Mouse (Mus musculus) erythroblast, embryonic 14.5 days (primary cell): Measurements from ENCODE around the gene Arid5b. TPM values are rescaled to one million over a fixed set of nuclear protein-coding genes. Genes with fewer than 3 reads are reported as not detected.

Experiments used
- H3K27me3 ChIP-seq: 2 replicates; pipeline ENCODE4 v1.6.1; 2012; ENCODE audit warnings: inconsistent platforms; ENCODE audit not compliant: control insufficient read depth
- H3K36me3 ChIP-seq: 2 replicates; pipeline ENCODE4 v1.6.1; 2012; ENCODE audit warnings: mild to moderate bottlenecking, inconsistent platforms; ENCODE audit not compliant: control insufficient read depth
- H3K4me1 ChIP-seq: 2 replicates; pipeline ENCODE4 v1.6.1; 2012; ENCODE audit warnings: inconsistent platforms; ENCODE audit not compliant: control insufficient read depth
- H3K4me3 ChIP-seq: replicated peaks from 2 replicates; pipeline ENCODE3; 2012; ENCODE audit warnings: moderate library complexity, mild to moderate bottlenecking, inconsistent platforms
- H3K9me3 ChIP-seq: 2 replicates; pipeline ENCODE4 v1.6.1; 2012; ENCODE audit warnings: low read length, inconsistent platforms, mixed read lengths; ENCODE audit not compliant: control insufficient read depth
- GATA1 ChIP-seq: IDR thresholded peaks from 2 replicates; pipeline ENCODE4 v1.6.1; 2012; ENCODE audit warnings: low read length, inconsistent platforms, mixed read lengths
- TAL1 ChIP-seq: IDR thresholded peaks from 3 replicates; pipeline ENCODE4 v1.6.1; 2012; ENCODE audit warnings: low read length, inconsistent platforms, mixed read lengths
- polyA plus RNA-seq: library from polyadenylated mRNA; stranded (reverse); fragments of >175 nt; gene quantifications from 2 replicates; pipeline ENCODE4 v1.2.3, GENCODE M21; 2012

Arid5b gene
- polyA plus RNA-seq, 1 experiment: 0.01 TPM

- Histone ChIP-seq H3K27me3 (no peaks in the 10 kb centered on the region), H3K4me3 (no peak overlapping the region), H3K9me3 (no peaks in the 10 kb centered on the region), H3K36me3 (no peaks in the 10 kb centered on the region; the same call in 1 of the 2 replicates), H3K4me1 (peaks cover 8% of the 10 kb centered on the region)
- no peak for TF ChIP-seq TAL1
- TF ChIP-seq GATA1: no peak
These were observed 152.0 kb downstream of the Arid5b start for GRCm38 (mm10) chr10:68126551-68126950.

GRCm38 (mm10) chr10:68125919-68126550, 152.5 kb downstream of the Arid5b start:
- no peak for TF ChIP-seq GATA1
- no peak for TF ChIP-seq TAL1
- Histone ChIP-seq H3K4me3 (no peak overlapping the region), H3K4me1 (peaks cover 8% of the 10 kb centered on the region)

GRCm38 (mm10) chr10:68124985-68125384, 153.6 kb downstream of the Arid5b start:
- TF ChIP-seq GATA1 (no peak), TAL1 (no peak)
- Histone ChIP-seq H3K9me3 (no peaks in the 10 kb centered on the region), H3K4me3 (no peak overlapping the region)

More at GRCm38 (mm10) chr10:68125919-68126550, 152.5 kb downstream of the Arid5b start:
- Histone ChIP-seq H3K9me3 (no peaks in the 10 kb centered on the region), H3K27me3 (no peaks in the 10 kb centered on the region), H3K36me3 (no peaks in the 10 kb centered on the region; the same call in 1 of the 2 replicates)

DNA sequence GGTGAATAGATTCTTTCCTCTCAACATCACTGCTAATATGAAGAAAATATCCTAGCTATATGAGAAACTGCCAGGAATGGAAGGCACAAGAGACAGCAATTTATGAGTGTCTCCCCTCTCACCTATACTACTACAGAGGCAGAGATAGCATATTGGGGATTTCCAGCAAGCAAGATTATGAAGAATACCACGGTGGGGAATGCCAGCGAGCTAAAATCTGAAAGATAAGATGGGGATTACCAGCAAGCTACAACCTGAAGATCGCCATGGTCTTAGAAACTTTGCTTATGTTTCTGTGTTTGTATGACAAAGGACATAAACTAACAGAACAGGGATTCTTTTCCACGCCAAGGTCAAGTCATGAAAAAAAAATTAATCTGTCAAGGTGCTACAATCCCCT, 155.1 kb downstream of the Arid5b start:
- H3K9me3 ChIP-seq: no peaks in the 10 kb centered on the region
- peaks cover 23% of the 10 kb centered on the region for H3K4me1 ChIP-seq
- H3K4me3 ChIP-seq: no peak overlapping the region
- H3K27me3 ChIP-seq: no peaks in the 10 kb centered on the region
- TF ChIP-seq GATA1: no peak
- no peak for TF ChIP-seq TAL1
- H3K36me3 ChIP-seq: no peaks in the 10 kb centered on the region; the same call in 1 of the 2 replicates

More at GRCm38 (mm10) chr10:68124985-68125384, 153.6 kb downstream of the Arid5b start:
- Histone ChIP-seq H3K36me3 (no peaks in the 10 kb centered on the region; the same call in 1 of the 2 replicates), H3K27me3 (no peaks in the 10 kb centered on the region), H3K4me1 (peaks cover 14% of the 10 kb centered on the region)

GRCm38 (mm10) chr10:68121960-68122359, 156.6 kb downstream of the Arid5b start:
- Histone ChIP-seq H3K27me3 (no peaks in the 10 kb centered on the region), H3K9me3 (no peaks in the 10 kb centered on the region), H3K4me3 (no peak overlapping the region), H3K36me3 (peaks cover 4% of the 10 kb centered on the region; the same call in 1 of the 2 replicates), H3K4me1 (peaks cover 24% of the 10 kb centered on the region)
- no peak for TF ChIP-seq TAL1
- TF ChIP-seq GATA1: no peak

DNA sequence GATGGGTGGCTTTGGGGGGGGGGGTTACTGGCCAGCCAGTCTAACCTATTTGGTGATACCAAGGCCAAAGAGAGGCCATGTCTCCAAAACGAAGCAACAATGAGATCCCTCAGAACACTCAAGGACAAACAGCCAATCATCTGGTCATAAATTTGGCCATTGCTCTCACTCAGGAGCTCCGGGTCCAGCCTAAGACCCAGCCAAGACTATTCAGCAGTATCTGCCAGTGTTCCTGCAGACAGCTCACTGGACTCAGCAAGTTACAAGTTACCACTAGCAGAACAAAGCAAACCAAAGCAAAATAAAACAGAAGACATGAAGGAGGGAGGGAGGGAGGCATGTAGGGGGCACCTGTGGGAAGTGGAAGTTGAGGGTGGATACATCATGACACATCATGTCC, 157.3 kb downstream of the Arid5b start:
- Histone ChIP-seq H3K36me3 (peaks cover 4% of the 10 kb centered on the region; the same call in 1 of the 2 replicates), H3K9me3 (no peaks in the 10 kb centered on the region), H3K4me3 (no peak overlapping the region), H3K4me1 (peaks cover 22% of the 10 kb centered on the region), H3K27me3 (no peaks in the 10 kb centered on the region)
- TF ChIP-seq TAL1 (no peak), GATA1 (no peak)

GRCm38 (mm10) chr10:68120011-68120410, 158.5 kb downstream of the Arid5b start:
- no peak for TF ChIP-seq TAL1
- TF ChIP-seq GATA1: no peak
- Histone ChIP-seq H3K9me3 (no peaks in the 10 kb centered on the region), H3K4me1 (peaks cover 22% of the 10 kb centered on the region), H3K4me3 (no peak overlapping the region), H3K36me3 (peaks cover 4% of the 10 kb centered on the region; the same call in 1 of the 2 replicates), H3K27me3 (no peaks in the 10 kb centered on the region)

DNA sequence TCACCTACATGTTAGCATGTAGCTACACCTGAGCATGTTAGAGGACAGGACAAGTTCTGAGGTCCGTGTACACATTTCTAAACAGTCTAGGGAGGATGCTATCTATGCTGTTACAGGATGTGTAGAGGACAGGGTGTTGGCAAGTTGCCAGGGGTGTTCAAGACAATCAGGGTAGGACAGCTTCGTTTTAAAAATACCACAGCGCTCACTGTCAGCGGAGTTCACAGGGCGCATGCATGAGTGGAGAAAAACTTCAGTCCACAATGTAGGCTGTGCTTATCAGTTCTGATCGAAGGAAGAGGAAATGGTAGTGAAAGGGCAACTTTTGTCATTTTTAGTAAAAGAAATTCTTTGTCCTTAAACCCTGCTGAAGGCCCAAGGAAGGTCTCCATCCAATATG, 159.3 kb downstream of the Arid5b start:
- H3K4me3 ChIP-seq: no peak overlapping the region
- TF ChIP-seq TAL1 (no peak), GATA1 (no peak)
- H3K36me3 ChIP-seq: peaks cover 4% of the 10 kb centered on the region; the same call in 1 of the 2 replicates

DNA sequence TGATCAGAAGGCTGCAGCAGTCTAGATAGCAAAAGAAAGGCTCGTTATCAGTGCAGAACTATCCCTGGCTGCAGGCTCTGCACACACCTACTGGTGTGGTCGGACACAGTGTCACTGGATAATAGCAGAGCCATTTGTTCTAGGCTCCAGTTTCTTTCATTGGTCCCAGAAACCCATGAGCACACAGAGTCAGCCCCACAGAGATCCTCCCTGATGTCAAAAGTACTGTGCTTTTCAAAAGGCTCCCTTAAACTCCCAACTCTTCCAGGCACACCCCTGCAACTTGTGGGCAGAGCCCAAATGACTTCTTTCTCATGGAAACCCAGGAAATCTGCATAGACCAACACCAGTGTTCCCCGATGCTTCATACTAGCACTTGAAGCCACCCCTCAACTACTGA, 163.6 kb downstream of the Arid5b start:
- Histone ChIP-seq H3K4me1 (peaks cover 20% of the 10 kb centered on the region), H3K4me3 (no peak overlapping the region), H3K27me3 (no peaks in the 10 kb centered on the region), H3K36me3 (peaks cover 4% of the 10 kb centered on the region; the same call in 1 of the 2 replicates), H3K9me3 (no peaks in the 10 kb centered on the region)
- TF ChIP-seq TAL1 (no peak), GATA1 (no peak)

More for the DNA sequence above, 159.3 kb downstream of the Arid5b start:
- Histone ChIP-seq H3K4me1 (peaks cover 27% of the 10 kb centered on the region), H3K27me3 (no peaks in the 10 kb centered on the region), H3K9me3 (no peaks in the 10 kb centered on the region)
